Mouse (Mus musculus) right cerebral cortex, adult 2 months (tissue): ENCODE measurements around the gene Clec1a.
A peak's percentile ranks its signal among the peaks of the same experiment; 100 is the strongest.
"Not testable (repeated sequence)": the region's sequence is repeated elsewhere in the genome, so short reads cannot be mapped to it uniquely, and the experiment has no call there.

ENCODE experiments used
- DNase-seq, 2 experiments: peaks; one replicate each; pipeline ENCODE4 v3.0.0; 2021 to 2022; ENCODE audit warnings: low spot score in 2 of 2

Gene Clec1a

GRCm38 (mm10) chr6:129451411-129452039, at the start of gene Clec1a:
Gene Clec1a (minus strand): TSS chr6:129452000.
- DNase-seq = no peak

DNA sequence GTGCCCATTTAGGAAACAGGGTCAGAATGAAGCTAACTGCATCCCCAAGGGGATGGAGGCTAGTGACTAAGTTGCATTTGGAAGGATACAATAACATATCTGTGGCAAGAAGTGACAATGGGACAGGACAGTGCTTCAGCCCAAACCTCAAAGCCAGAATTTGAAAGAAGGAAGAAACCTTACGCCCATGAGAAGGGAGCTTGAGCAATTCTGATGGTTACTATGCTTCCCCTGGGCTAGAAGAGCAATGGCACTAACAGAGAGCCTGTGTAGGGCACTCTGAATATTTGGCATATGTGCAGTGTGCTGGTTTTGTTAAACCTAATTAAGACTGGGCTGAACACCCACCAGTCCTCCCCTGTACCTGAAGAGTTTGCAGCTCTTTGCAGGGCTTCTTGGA, 47.7 kb upstream of the Clec1a start:
- not testable (repeated sequence) for DNase-seq

DNA sequence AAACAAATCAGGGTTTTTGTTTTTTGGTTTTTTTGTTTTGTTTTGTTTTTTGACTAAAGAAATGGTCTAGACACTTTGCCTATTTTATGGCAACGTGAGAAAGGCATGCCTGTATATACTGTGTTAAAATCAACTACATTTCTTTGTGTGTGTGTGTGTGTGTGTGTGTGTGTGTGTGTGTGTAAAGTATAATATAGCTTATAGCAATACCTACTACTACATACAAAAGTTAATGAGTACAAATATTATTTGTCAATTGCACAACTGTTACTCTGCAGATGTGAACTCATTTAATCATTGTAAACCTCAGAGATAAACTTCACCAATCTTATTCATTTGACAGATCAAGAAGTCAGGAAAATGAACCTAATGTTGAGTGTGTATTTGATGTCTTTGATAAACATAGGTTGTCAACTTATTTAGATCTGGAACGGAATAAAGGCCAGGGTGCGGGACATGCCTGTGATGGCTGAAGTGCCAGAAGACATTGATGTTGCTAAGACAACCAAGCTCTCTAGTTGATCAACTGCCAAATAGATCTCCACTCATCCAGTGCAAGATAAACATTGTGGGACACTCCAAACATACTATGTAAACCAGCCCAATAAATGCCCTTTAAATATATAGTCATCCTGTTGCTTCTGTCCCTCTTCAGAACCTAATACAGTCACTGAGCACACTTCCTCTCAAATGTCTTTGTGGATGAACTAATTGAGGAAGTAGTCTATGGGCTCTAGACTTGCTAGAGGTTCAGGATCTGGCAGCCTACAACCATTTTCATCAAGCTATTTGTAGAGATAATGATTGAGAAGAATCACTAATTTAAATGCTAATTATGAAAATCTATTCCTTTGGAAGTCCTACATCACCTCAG, 45.8 kb upstream of the Clec1a start:
- DNase-seq = no peak

DNA sequence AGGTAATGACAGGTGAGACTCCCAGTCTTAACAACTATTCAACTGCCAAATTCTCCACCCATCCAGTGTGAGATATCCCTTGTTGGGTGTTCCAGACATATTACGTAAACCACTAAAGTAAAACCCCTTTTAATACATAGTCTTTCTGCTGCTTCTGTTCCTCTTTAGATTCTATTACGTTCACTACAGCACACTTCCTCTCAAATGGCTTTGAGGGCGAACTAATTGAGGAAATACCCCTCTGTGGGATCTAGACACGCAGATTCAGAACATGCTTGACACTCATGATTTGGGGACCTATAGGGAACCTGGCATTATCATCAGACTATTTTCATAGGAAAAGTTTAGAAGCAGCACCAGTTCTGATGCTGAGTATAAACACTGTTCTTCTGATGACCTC, 43.1 kb upstream of the Clec1a start:
- no peak for DNase-seq

DNA sequence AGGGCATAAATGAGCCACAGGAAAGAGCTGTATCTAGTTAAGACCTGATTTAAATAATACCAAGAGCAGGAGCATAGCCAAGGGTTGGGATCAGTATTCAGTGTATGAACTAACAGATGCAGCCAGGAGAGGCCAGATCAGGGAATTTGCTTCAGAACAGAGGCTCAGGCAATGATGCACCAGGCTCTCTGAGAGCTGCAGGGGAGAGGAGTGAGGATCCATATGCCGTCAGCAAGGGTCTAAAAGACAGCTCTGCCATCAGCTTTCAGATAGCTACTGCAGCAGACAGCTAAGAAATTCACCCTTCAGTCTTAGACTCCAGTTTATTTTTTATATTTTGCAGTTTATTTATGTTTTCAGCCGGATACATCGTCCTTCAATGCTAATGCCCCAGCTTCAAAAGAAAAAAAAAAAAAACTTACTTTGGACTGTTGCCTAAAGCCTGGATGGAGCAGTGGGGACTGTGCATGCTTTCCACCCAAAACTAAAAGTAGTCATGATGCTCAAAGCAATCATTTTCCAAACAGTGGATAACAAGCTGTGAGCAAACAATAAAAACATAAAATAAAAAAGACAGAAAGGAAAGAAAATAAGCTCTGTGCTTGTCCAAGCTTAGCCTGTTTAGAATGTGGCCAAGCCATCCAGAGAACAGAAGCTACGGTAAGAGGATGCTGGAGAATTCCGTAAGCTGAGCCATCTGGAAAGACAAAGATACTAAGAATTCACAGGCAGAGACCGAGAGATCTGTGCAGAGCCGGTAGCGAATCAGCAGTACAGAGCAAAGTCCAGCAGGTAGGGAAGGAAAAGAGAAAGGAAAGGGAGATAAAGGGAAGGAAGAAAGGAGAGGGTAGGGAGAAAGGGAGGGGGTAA, 28.5 kb upstream of the Clec1a start:
- peak; percentile 3 to 4 for DNase-seq

GRCm38 (mm10) chr6:129476404-129477126, 24.8 kb upstream of the Clec1a start:
- DNase-seq = peak in 1 of 2 experiments; percentile 11

DNA sequence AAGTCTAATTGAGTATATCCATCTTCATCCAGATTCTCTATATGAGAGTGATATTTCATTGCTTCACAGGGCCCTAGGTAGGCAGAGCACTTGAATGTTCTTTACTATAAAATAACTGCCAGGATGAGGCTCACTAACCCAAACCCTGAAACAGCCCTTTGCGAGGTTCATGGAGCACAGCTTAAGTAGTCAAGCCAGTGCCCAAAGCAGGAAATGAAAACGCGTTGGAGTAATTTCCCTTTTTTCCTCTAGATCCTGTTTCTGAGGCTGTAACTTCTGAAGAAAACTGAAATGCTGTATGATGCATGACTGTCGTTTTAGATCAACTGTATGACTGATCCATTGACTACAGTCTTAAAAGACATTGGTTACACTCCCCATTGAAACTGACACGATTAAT, 20.8 kb upstream of the Clec1a start:
- DNase-seq = no peak

GRCm38 (mm10) chr6:129471386-129471785, 19.6 kb upstream of the Clec1a start:
- no peak for DNase-seq

DNA sequence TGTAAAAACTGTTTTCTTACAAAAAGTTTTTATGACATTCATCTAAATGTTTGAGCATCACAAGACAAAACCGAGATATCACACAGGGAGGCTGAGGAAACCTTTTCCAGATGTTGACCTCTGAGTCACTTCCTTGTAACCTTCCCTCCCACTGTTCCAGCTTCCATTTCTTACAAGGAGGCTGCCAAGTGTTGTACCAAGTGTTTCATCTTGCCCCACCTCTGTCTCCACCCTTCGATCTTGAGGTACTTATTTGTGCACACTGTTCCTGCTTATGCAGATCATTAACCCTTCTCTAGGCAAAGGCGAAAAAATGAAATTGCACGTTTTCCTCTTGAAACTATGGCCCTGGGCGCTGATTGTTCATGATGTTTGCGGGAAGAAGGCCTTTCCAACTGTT, 2.1 kb downstream of the Clec1a start:
- DNase-seq = no peak

- DNase-seq = no peak
Observed at GRCm38 (mm10) chr6:129438033-129438432, 13.8 kb downstream of the Clec1a start.

DNA sequence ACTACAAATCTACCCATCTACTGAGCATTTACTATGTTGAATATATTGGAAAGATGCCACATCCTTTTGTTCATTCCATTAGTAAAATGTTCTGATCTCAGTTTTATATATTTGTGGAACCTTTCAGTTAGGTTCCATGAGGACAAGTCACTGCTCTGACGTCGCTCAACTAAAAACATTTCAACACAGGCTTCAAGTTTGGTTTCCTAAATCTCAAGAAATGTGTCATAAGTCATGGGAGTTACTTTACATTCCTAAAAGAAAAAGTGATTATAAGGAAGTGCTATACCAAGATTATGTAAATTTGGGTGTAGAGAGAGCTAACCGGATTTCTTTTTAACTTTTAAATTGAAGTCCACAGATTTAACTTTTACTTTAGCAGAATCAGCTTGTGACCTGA, 15.8 kb downstream of the Clec1a start:
- no peak for DNase-seq

DNA sequence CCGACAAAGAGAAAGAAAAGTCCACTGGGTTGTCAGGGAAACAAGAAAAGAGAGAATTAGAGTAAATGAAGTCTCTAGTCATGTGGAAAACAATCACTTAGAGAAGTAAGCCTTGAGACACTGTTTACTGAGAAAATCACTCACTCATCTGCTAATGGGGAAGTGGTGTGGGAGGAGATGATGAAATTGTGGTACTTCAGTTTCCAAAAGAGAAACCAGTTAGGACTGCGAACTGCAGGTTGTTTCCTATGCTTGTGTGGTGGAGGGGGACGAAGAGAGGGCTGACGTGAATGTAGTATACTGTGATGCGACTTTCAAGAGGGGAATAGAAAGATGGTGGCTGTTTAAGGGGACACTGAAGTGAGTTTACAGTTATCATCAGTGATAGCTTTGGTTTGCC, 17.6 kb downstream of the Clec1a start:
- no peak for DNase-seq

DNA sequence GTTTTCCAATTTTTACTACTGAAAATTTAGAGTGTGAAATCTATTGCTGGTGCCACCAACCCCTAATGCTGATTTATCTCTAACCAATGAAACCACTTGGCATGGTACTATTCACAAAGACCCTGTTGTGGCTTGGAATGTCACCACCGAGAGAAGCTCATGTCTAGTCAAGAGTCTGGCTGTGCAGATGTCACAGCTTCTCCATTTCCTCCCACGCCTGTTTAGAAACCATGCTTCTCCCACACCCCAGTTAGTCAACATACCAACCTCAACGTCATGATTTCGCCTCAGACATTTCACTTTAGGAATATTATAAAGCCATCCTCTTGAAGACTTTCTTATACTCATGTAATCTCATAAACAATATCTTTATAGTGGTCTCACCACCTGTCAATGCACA, 24.5 kb downstream of the Clec1a start:
- DNase-seq = no peak

DNA sequence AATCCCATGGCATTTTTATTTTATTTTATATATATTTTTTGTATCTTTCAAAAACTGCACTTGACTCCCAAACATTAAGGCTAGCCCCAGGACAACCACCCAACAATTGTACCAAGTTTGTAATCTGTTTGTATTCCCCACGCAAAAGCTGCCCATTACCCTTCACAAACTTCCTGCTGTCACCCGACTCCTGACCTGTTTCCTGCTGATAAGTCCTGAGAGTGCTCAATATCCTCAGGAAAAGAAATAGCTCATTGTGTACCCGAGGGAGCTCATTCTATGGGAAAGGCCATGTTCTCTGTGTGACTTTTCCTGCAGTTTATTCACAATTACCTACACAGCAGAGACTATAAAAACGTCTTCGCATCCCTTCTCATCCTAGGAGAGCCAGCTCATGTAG, 26.0 kb downstream of the Clec1a start:
- no peak for DNase-seq

GRCm38 (mm10) chr6:129425217-129425616, 26.6 kb downstream of the Clec1a start:
- no peak for DNase-seq

DNA sequence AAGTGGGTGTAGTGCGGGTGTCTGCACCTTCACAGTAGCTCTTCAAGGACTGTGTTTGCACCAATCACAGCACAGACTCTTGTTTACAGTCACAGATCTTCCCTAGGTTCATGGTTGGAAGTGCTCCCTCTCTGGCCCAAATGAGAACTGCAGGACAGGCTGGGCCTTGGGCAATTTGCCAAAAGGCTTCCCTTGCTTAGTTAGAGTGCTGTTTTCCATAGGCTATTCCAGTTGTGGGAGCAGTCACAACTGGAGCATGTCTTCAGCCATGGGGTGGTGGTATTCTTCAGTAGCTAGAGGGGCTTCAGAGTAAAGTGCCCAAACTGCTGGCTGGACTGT, 28.1 kb downstream of the Clec1a start:
- DNase-seq = peak; percentile 66 to 67

DNA sequence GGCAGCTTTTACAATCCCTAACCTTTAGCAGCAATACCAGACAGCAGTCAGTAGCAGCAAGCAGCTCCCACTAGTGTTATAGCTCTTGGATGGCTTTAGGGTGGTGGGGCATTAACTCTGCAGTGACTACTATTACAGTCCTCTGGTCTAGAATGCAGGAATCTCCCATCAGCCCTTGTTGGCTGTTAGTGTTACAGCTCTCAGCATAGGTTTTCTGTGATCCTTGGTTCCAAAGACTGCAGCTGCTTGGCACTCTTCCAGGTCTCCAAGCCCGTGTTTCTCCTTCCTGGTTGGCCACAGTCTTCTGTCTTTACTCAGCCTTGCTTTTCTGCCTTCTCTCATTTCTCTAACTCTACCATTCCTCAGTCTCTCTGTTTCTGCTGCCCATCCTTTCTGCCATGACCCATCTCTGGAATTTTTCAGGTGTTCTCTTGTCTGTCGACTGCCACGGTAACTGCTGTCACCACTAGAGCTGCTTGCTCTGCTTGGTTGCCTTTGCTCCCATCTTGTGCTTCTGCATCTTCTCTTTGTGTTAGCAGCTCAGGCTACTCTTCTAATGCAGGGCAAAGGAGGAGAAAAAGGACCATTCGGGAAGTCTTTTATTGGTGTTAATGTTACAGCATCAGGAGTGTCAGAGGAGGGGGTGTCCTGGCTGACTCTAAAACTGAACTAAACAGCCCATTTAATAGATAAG, 28.6 kb downstream of the Clec1a start:
- DNase-seq = no peak

DNA sequence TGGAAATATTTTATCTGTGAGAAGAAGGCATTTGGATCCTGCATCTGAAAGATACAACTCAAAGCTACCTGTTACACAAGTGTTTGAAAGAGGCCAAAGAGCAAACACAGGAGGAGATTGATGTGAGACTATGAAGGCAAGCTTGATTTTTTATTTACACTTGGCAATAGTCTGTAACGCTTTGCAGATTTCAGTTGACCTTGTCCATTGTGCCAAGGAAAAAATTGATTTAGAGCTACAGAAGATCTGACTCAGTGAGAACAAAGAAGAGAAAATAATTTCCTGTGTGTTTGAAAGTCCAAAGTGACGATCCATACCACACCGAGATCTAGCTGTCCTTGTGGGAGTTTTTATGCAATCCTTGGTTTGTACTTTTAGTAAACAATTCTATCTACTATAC, 29.5 kb downstream of the Clec1a start:
- DNase-seq = no peak

- no peak for DNase-seq
Observed at GRCm38 (mm10) chr6:129414177-129414576, 37.6 kb downstream of the Clec1a start.

- no peak for DNase-seq
Observed at GRCm38 (mm10) chr6:129408562-129408961, 43.2 kb downstream of the Clec1a start, which contains the start of gene Clec9a. Gene Clec9a (plus strand): TSS chr6:129408862.

GRCm38 (mm10) chr6:129407324-129407723, 44.5 kb downstream of the Clec1a start:
- no peak for DNase-seq
